Mouse (Mus musculus) heart, postnatal 0 days (tissue): ENCODE data around the gene Gm21969.
A peak's percentile ranks its signal among the peaks of the same experiment; 100 is the strongest.

Experiments
- CTCF ChIP-seq: IDR thresholded peaks from 2 replicates; pipeline ENCODE4 v1.5.1; 2016; ENCODE audit warnings: antibody characterized with exemption, control low read depth, low read depth
- EP300 ChIP-seq: IDR thresholded peaks from 2 replicates; pipeline ENCODE4 v1.6.1; 2016; ENCODE audit warnings: antibody characterized with exemption, low read depth

DNA sequence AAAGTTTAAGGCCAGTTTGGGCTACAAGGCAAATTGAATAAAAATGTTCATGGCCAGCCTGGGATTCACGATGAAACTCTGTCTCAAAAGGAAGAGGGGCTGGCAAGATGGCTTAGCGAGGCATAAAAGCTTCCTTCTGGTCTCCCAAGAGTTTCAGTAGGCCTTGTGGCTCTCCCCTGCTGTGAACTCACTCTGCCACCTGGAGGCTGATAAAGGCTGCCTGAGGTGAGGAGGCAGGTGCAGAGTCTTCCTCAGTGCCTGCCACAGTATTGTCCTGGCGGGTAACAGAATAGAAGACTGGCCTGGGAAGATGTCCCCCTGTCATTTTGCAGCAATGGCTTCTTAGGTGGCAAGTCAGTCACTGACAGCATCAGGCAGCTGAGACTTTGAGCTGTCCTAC lies 20.1 kb upstream of the Gm21969 start:
- peak; percentile 6; the same call in 1 of the 2 replicates for TF ChIP-seq CTCF
- no peak for TF ChIP-seq EP300
